Mouse (Mus musculus): ENCODE measurements around the gene Npr1. TPM values are rescaled to one million over a fixed set of nuclear protein-coding genes. Genes with fewer than 3 reads are reported as not detected.
A peak's percentile ranks its signal among the peaks of the same experiment; 100 is the strongest.

The Npr1 gene
- total RNA-seq, 1 experiment = 16.4 TPM

DNA sequence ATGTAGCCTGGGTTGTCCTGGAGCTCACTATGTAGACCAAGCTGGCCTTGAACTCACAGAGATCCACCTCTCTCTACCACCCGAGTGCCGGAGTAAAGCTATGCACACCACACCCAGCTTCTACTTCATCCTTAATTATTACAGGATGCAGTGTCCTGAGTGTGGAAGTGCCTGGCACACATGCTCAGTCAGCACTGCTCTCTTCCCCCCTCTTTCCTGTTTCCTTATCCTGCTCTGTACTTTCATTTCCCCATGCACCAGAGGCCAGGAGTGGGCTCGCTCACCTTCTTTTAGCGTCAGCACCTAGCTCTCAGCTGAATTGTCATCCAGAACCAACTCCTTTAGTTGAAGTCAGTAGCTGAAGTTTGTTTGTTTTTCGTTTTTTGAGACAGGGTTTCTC, 5.4 kb downstream of the Npr1 start:
- no peak overlapping the region for H3K27ac ChIP-seq (ENCODE audit: insufficient read depth, low read depth, low read length, poor library complexity, severe bottlenecking)
- no peak for DNase-seq (ENCODE audit: low read depth, low spot score)
- no peaks in the 10 kb centered on the region for H3K9me3 ChIP-seq (ENCODE audit: control insufficient read depth, insufficient read depth, low read depth, low read length)
- H3K4me3 ChIP-seq (ENCODE audit: insufficient read depth in 1 of 2, low read depth in 1 of 2, low read length in 2 of 2, poor library complexity in 1 of 2, severe bottlenecking in 1 of 2) = no peak overlapping the region
- TF ChIP-seq CHD2 (IDR thresholded peaks at IDR 0.05; ENCODE audit: low read depth, low read length) (no peak), ZC3H11A (IDR thresholded peaks at IDR 0.05; ENCODE audit: borderline replicate concordance, low read depth, low read length) (no peak), MAFK (IDR thresholded peaks at IDR 0.05; ENCODE audit: insufficient read depth, low read depth, low read length) (no peak), ZNF384 (IDR thresholded peaks at IDR 0.05; ENCODE audit: low read depth, low read length) (no peak), HCFC1 (IDR thresholded peaks at IDR 0.05; ENCODE audit: borderline replicate concordance, insufficient read depth, low read length) (no peak)
- H3K4me1 ChIP-seq (ENCODE audit: control insufficient read depth in 2 of 2, insufficient read depth in 2 of 2, low read length in 2 of 2, poor library complexity in 1 of 2) = peaks cover 0 to 5% of the 10 kb centered on the region in 2 experiments; a peak in 1 of 4 replicates
- in situ Hi-C loops (cut with MboI; ENCODE audit: low sequenced_read_pairs in 2 of 2, unreplicated experiment in 2 of 2) = no loop called here
- no peak overlapping the region for H3K9ac ChIP-seq (ENCODE audit: insufficient read depth, low read depth, low read length, poor library complexity, severe bottlenecking)
- H3K36me3 ChIP-seq (ENCODE audit: control insufficient read depth, insufficient read depth, low read length, poor library complexity, severe bottlenecking) = peaks cover 6% of the 10 kb centered on the region; the same call in 1 of the 2 replicates

DNA sequence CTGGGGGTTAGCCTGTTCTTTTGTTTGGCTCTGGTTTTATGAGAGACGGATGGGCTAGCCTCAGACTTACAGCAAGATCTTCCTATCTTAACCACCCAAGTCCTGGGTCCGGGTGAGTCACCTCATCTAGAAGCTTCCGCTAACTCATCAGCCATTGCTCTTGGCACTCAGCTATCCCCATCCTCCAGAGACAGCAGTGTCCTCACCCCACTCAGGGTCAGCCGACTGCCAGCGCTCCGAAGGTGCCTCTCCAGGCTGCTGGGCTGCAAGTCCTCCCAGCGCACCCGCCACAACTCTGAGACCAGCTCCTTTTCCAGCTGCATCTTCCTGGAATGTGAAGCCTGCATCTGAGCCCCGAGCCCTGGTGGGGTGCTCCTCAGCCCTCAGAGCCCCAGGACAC, 5.9 kb downstream of the Npr1 start:
- no peak overlapping the region for H3K4me3 ChIP-seq (ENCODE audit: insufficient read depth in 1 of 2, low read depth in 1 of 2, low read length in 2 of 2, poor library complexity in 1 of 2, severe bottlenecking in 1 of 2)
- peaks cover 6% of the 10 kb centered on the region; the same call in 1 of the 2 replicates for H3K36me3 ChIP-seq (ENCODE audit: control insufficient read depth, insufficient read depth, low read length, poor library complexity, severe bottlenecking)
- no peak for DNase-seq (ENCODE audit: low read depth, low spot score)
- H3K9ac ChIP-seq (ENCODE audit: insufficient read depth, low read depth, low read length, poor library complexity, severe bottlenecking) = no peak overlapping the region
- peaks cover 0 to 5% of the 10 kb centered on the region in 2 experiments; a peak in 1 of 4 replicates for H3K4me1 ChIP-seq (ENCODE audit: control insufficient read depth in 2 of 2, insufficient read depth in 2 of 2, low read length in 2 of 2, poor library complexity in 1 of 2)
- TF ChIP-seq ZC3H11A (IDR thresholded peaks at IDR 0.05; ENCODE audit: borderline replicate concordance, low read depth, low read length) = no peak
- TF ChIP-seq MAFK (IDR thresholded peaks at IDR 0.05; ENCODE audit: insufficient read depth, low read depth, low read length) = no peak
- TF ChIP-seq HCFC1 (IDR thresholded peaks at IDR 0.05; ENCODE audit: borderline replicate concordance, insufficient read depth, low read length) = no peak
- TF ChIP-seq ZNF384 (IDR thresholded peaks at IDR 0.05; ENCODE audit: low read depth, low read length) = no peak
- TF ChIP-seq CHD2 (IDR thresholded peaks at IDR 0.05; ENCODE audit: low read depth, low read length) = no peak
- H3K9me3 ChIP-seq (ENCODE audit: control insufficient read depth, insufficient read depth, low read depth, low read length) = no peaks in the 10 kb centered on the region
- H3K27ac ChIP-seq (ENCODE audit: insufficient read depth, low read depth, low read length, poor library complexity, severe bottlenecking) = no peak overlapping the region
- in situ Hi-C loops (cut with MboI; ENCODE audit: low sequenced_read_pairs in 2 of 2, unreplicated experiment in 2 of 2) = no loop called here

DNA sequence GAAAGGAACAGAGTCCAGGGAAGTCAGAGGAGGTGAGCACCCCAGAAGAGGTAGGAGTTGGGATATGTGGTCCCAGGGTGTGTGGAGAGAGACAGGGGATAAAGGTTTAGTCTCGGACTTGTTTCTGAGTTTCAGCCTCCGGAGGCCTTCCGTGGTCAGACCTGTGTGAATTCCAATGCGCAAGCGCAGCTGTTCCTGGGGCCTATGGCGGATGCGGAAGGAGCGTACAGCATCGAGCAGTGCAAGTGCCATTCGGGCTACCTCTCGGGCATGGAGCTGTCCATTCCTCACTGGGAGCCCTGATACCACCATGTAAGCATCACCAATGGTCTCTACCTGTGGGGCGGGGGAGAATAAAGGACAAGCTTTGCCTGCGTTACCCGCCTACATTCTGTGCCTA, 10.7 kb downstream of the Npr1 start:
- in situ Hi-C loops (cut with MboI; ENCODE audit: low sequenced_read_pairs in 2 of 2, unreplicated experiment in 2 of 2) = no loop called here
- peaks cover 0 to 25% of the 10 kb centered on the region in 2 experiments; a peak in 2 of 4 replicates for H3K4me1 ChIP-seq (ENCODE audit: control insufficient read depth in 2 of 2, insufficient read depth in 2 of 2, low read length in 2 of 2, poor library complexity in 1 of 2)
- H3K9ac ChIP-seq (ENCODE audit: insufficient read depth, low read depth, low read length, poor library complexity, severe bottlenecking) = peak overlapping the region; percentile 60
- no peaks in the 10 kb centered on the region for H3K9me3 ChIP-seq (ENCODE audit: control insufficient read depth, insufficient read depth, low read depth, low read length)
- TF ChIP-seq ZNF384 (IDR thresholded peaks at IDR 0.05; ENCODE audit: low read depth, low read length) = no peak
- no peak for TF ChIP-seq HCFC1 (IDR thresholded peaks at IDR 0.05; ENCODE audit: borderline replicate concordance, insufficient read depth, low read length)
- TF ChIP-seq MAFK (IDR thresholded peaks at IDR 0.05; ENCODE audit: insufficient read depth, low read depth, low read length) = no peak
- no peak for TF ChIP-seq ZC3H11A (IDR thresholded peaks at IDR 0.05; ENCODE audit: borderline replicate concordance, low read depth, low read length)
- no peak for TF ChIP-seq CHD2 (IDR thresholded peaks at IDR 0.05; ENCODE audit: low read depth, low read length)
- no peak overlapping the region for H3K27ac ChIP-seq (ENCODE audit: insufficient read depth, low read depth, low read length, poor library complexity, severe bottlenecking)
- peak overlapping the region; percentile 37 to 54 for H3K4me3 ChIP-seq (ENCODE audit: insufficient read depth in 1 of 2, low read depth in 1 of 2, low read length in 2 of 2, poor library complexity in 1 of 2, severe bottlenecking in 1 of 2)
- no peak for DNase-seq (ENCODE audit: low read depth, low spot score)
- H3K36me3 ChIP-seq (ENCODE audit: control insufficient read depth, insufficient read depth, low read length, poor library complexity, severe bottlenecking) = peaks cover 6% of the 10 kb centered on the region; the same call in 1 of the 2 replicates

DNA sequence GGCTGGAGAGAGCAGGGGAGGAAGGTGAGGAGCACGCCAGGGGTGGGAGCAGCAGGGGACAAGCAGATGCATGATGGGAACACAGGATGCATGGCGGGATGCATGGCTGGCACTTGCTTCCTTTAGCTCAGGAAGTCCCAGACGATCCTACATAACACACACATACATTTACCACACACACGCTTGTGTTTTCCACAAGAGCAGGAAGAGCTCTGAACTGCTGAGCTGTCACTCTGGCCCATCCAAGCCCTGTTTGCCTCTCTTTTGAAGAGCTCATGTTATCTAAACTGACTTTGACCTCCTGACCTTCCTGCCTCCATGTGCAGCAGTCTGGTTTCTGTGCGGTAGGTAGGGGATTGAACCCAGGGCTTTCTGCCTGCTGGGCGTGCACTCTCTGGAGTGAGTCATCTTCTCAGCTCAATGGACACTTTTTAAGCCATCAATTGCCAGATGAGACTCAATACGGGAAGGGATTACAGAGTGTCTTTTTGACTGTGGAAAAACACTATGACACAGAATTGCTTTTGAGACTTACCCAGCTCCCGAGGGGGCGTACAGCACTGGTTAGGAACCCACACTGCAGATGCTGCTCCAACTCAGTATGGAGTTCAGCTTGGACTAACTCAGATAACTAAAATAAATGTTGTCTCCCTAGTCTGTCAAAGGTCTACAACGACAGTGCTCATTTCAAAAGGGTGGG, 14.1 kb downstream of the Npr1 start:
- Histone ChIP-seq H3K4me1 (ENCODE audit: control insufficient read depth in 2 of 2, insufficient read depth in 2 of 2, low read length in 2 of 2, poor library complexity in 1 of 2) (peaks cover 0 to 36% of the 10 kb centered on the region in 2 experiments; a peak in 2 of 4 replicates), H3K36me3 (ENCODE audit: control insufficient read depth, insufficient read depth, low read length, poor library complexity, severe bottlenecking) (peaks cover 6% of the 10 kb centered on the region; the same call in 1 of the 2 replicates), H3K27ac (ENCODE audit: insufficient read depth, low read depth, low read length, poor library complexity, severe bottlenecking) (peak overlapping the region; percentile 85), H3K9ac (ENCODE audit: insufficient read depth, low read depth, low read length, poor library complexity, severe bottlenecking) (peak overlapping the region; percentile 73), H3K4me3 (ENCODE audit: insufficient read depth in 1 of 2, low read depth in 1 of 2, low read length in 2 of 2, poor library complexity in 1 of 2, severe bottlenecking in 1 of 2) (peak overlapping the region; percentile 62 to 70), H3K9me3 (ENCODE audit: control insufficient read depth, insufficient read depth, low read depth, low read length) (no peaks in the 10 kb centered on the region)
- TF ChIP-seq HCFC1 (IDR thresholded peaks at IDR 0.05; ENCODE audit: borderline replicate concordance, insufficient read depth, low read length) = no peak
- no peak for TF ChIP-seq ZC3H11A (IDR thresholded peaks at IDR 0.05; ENCODE audit: borderline replicate concordance, low read depth, low read length)
- peak; percentile 46; the same call in 1 of the 2 replicates for TF ChIP-seq MAFK (IDR thresholded peaks at IDR 0.05; ENCODE audit: insufficient read depth, low read depth, low read length)
- TF ChIP-seq ZNF384 (IDR thresholded peaks at IDR 0.05; ENCODE audit: low read depth, low read length) = no peak
- TF ChIP-seq CHD2 (IDR thresholded peaks at IDR 0.05; ENCODE audit: low read depth, low read length) = no peak
- DNase-seq (ENCODE audit: low read depth, low spot score) = no peak
- in situ Hi-C loops (cut with MboI; ENCODE audit: low sequenced_read_pairs in 2 of 2, unreplicated experiment in 2 of 2) = no loop called here
